27 mouse cellular contexts compared by ENCODE assay signal in genomic region chr13:103059995-103060652, GRCm38 (mm10).
DNase-seq lines count a peak whose midpoint lies in the region; ATAC-seq lines count a peak whose summit lies in the region.
"Had no signal": no experiment of that assay in that cellular context is flagged by ENCODE, and none has a peak within 500 bp of the region (broad histone marks: within the 10 kb centered on the region; RNA-seq: fewer than 3 reads in every experiment).

No protein-coding gene starts in this region.

- no peak overlapping the region for H3K9ac ChIP-seq in hindbrain, embryonic 11.5 days (ENCODE audit: low read depth, low read length)
- no peak overlapping the region for H3K9ac ChIP-seq in hindbrain, embryonic 12.5 days
- H3K9ac ChIP-seq in hindbrain, embryonic 14.5 days: no peak overlapping the region
- no peak overlapping the region for H3K9ac ChIP-seq in neural tube, embryonic 14.5 days (replicated peaks; ENCODE audit: low read depth, low read length)
- H3K9ac ChIP-seq: embryonic facial prominence, embryonic 15.5 days; forebrain, embryonic 12.5 days; forebrain, postnatal 0 days; kidney, embryonic 15.5 days; liver, embryonic 14.5 days; lung, embryonic 14.5 days had no signal

- no peaks in the 10 kb centered on the region for H3K27me3 ChIP-seq in hindbrain, embryonic 11.5 days (ENCODE audit: control insufficient read depth, insufficient read depth, low read length)
- no peaks in the 10 kb centered on the region for H3K27me3 ChIP-seq in hindbrain, embryonic 10.5 days (ENCODE audit: insufficient read depth, poor library complexity, severe bottlenecking)
- H3K27me3 ChIP-seq in hindbrain, embryonic 12.5 days: no peaks in the 10 kb centered on the region
- H3K27me3 ChIP-seq in hindbrain, embryonic 14.5 days (ENCODE audit: control insufficient read depth, insufficient read depth, low read length): no peaks in the 10 kb centered on the region
- H3K27me3 ChIP-seq in neural tube, embryonic 14.5 days (ENCODE audit: control insufficient read depth, insufficient read depth, low read length): no peaks in the 10 kb centered on the region
- 0 out of 2 replicates have a peak, but pooled peaks cover 3% of the 10 kb centered on the region for H3K27me3 ChIP-seq in embryonic facial prominence, embryonic 10.5 days (replicated peaks; ENCODE audit: low read depth, poor library complexity, severe bottlenecking)
- H3K27me3 ChIP-seq: embryonic facial prominence, embryonic 15.5 days; forebrain, embryonic 12.5 days; kidney, embryonic 15.5 days had no signal

- no peak overlapping the region for H3K4me2 ChIP-seq in hindbrain, embryonic 11.5 days (replicated peaks; ENCODE audit: low read depth, low read length)
- no peak overlapping the region for H3K4me2 ChIP-seq in hindbrain, embryonic 12.5 days (replicated peaks)
- peak overlapping the region; percentile 30 for H3K4me2 ChIP-seq in hindbrain, embryonic 14.5 days (replicated peaks)
- no peak overlapping the region for H3K4me2 ChIP-seq in neural tube, embryonic 14.5 days (ENCODE audit: low read depth, low read length)
- H3K4me2 ChIP-seq: embryonic facial prominence, embryonic 15.5 days; forebrain, embryonic 12.5 days; kidney, embryonic 15.5 days; lung, embryonic 14.5 days had no signal

- no peaks in the 10 kb centered on the region for H3K4me1 ChIP-seq in hindbrain, embryonic 11.5 days (replicated peaks; ENCODE audit: control insufficient read depth, insufficient read depth, low read length)
- peaks cover 17% of the 10 kb centered on the region for H3K4me1 ChIP-seq in hindbrain, embryonic 10.5 days (replicated peaks)
- H3K4me1 ChIP-seq in hindbrain, embryonic 12.5 days: peaks cover 4% of the 10 kb centered on the region
- peaks cover 8% of the 10 kb centered on the region for H3K4me1 ChIP-seq in hindbrain, embryonic 14.5 days (replicated peaks; ENCODE audit: control insufficient read depth, insufficient read depth, low read length)
- no peaks in the 10 kb centered on the region for H3K4me1 ChIP-seq in neural tube, embryonic 14.5 days (ENCODE audit: control insufficient read depth, insufficient read depth, low read length)
- H3K4me1 ChIP-seq in embryonic facial prominence, embryonic 10.5 days: no peaks in the 10 kb centered on the region
- H3K4me1 ChIP-seq: embryonic facial prominence, embryonic 15.5 days; kidney, embryonic 15.5 days had no signal

- DNase-seq in hindbrain, embryonic 11.5 days (ENCODE audit: low spot score): peak; percentile 22
- DNase-seq in hindbrain, embryonic 10.5 days (ENCODE audit: low spot score): no peak
- DNase-seq in hindbrain, embryonic 14.5 days (ENCODE audit: low spot score): peak; percentile 33
- DNase-seq in cerebellum, adult 9-11 months: no peak
- no peak for DNase-seq in embryonic facial prominence, embryonic 10.5 days (ENCODE audit: low spot score)
- DNase-seq: adrenal gland, postnatal 25 days; B cell, adult 2 months; cerebellum, adult 18-20 months; cerebellum, postnatal 25 days; forebrain, postnatal 0 days; gastrocnemius, postnatal 10 days; heart, postnatal 4 days; kidney, adult 18-20 months; kidney, postnatal 25 days; liver; lung, embryonic 14.5 days; lung, postnatal 14 days; thymus, adult 18-20 months; thymus, postnatal 25 days had no signal

- H3K4me3 ChIP-seq in hindbrain, embryonic 11.5 days (ENCODE audit: low read depth, low read length): no peak overlapping the region
- no peak overlapping the region for H3K4me3 ChIP-seq in hindbrain, embryonic 10.5 days
- no peak overlapping the region for H3K4me3 ChIP-seq in hindbrain, embryonic 12.5 days
- H3K4me3 ChIP-seq in hindbrain, embryonic 14.5 days (replicated peaks; ENCODE audit: low read length): no peak overlapping the region
- H3K4me3 ChIP-seq in neural tube, embryonic 14.5 days (ENCODE audit: low read depth, low read length): no peak overlapping the region
- H3K4me3 ChIP-seq in embryonic facial prominence, embryonic 10.5 days: no peak overlapping the region
- H3K4me3 ChIP-seq: embryonic facial prominence, embryonic 15.5 days; forebrain, embryonic 12.5 days; heart, embryonic 10.5 days; kidney, embryonic 15.5 days; midbrain, embryonic 10.5 days had no signal

- ATAC-seq in hindbrain, embryonic 11.5 days (ENCODE audit: low FRiP score): peak; percentile 40; the same call in 1 of the 2 replicates
- peak; percentile 61 for ATAC-seq in hindbrain, embryonic 12.5 days (ENCODE audit: low FRiP score)
- ATAC-seq in hindbrain, embryonic 14.5 days (ENCODE audit: low FRiP score): peak; percentile 70; the same call in 1 of the 2 replicates
- ATAC-seq in neural tube, embryonic 14.5 days (ENCODE audit: low read depth): peak; percentile 71; the same call in 1 of the 2 replicates
- ATAC-seq: forebrain, postnatal 0 days had no signal

- no peaks in the 10 kb centered on the region for H3K36me3 ChIP-seq in hindbrain, embryonic 11.5 days (ENCODE audit: control insufficient read depth, insufficient read depth, low read length)
- H3K36me3 ChIP-seq in hindbrain, embryonic 10.5 days: no peaks in the 10 kb centered on the region
- H3K36me3 ChIP-seq in hindbrain, embryonic 12.5 days: no peaks in the 10 kb centered on the region
- no peaks in the 10 kb centered on the region for H3K36me3 ChIP-seq in hindbrain, embryonic 14.5 days (replicated peaks; ENCODE audit: control insufficient read depth, insufficient read depth)
- no peaks in the 10 kb centered on the region for H3K36me3 ChIP-seq in neural tube, embryonic 14.5 days (ENCODE audit: control insufficient read depth, insufficient read depth, low read length)
- no peaks in the 10 kb centered on the region for H3K36me3 ChIP-seq in embryonic facial prominence, embryonic 10.5 days (replicated peaks)
- H3K36me3 ChIP-seq: embryonic facial prominence, embryonic 15.5 days; forebrain, embryonic 12.5 days; heart, embryonic 10.5 days; kidney, embryonic 15.5 days; midbrain, embryonic 10.5 days had no signal

- no peak overlapping the region for H3K27ac ChIP-seq in hindbrain, embryonic 11.5 days (ENCODE audit: low read depth, low read length)
- no peak overlapping the region for H3K27ac ChIP-seq in hindbrain, embryonic 10.5 days
- 0 out of 2 replicates have a peak overlapping the region, but pooled peaks have one; percentile 18 for H3K27ac ChIP-seq in hindbrain, embryonic 12.5 days
- H3K27ac ChIP-seq in hindbrain, embryonic 14.5 days: no peak overlapping the region
- H3K27ac ChIP-seq in neural tube, embryonic 14.5 days (ENCODE audit: low read depth, low read length): no peak overlapping the region
- no peak overlapping the region for H3K27ac ChIP-seq in embryonic facial prominence, embryonic 10.5 days (replicated peaks)
- H3K27ac ChIP-seq: embryonic facial prominence, embryonic 15.5 days; forebrain, embryonic 12.5 days; heart, embryonic 10.5 days; kidney, embryonic 15.5 days; liver, embryonic 14.5 days; midbrain, embryonic 10.5 days had no signal

- 58% methylated on average over 11 of the region's 11 CpGs for WGBS in hindbrain, embryonic 11.5 days
- WGBS in hindbrain, embryonic 10.5 days: 76% methylated on average over 11 of the region's 11 CpGs
- 48% methylated on average over 11 of the region's 11 CpGs for WGBS in hindbrain, embryonic 12.5 days
- WGBS in hindbrain, embryonic 14.5 days: 26% methylated on average over 11 of the region's 11 CpGs
- WGBS in neural tube, embryonic 14.5 days: 32% methylated on average over 11 of the region's 11 CpGs
- WGBS in embryonic facial prominence, embryonic 10.5 days: 84% methylated on average over 11 of the region's 11 CpGs

- H3K9me3 ChIP-seq in hindbrain, embryonic 11.5 days (ENCODE audit: control insufficient read depth, low read length): no peaks in the 10 kb centered on the region
- H3K9me3 ChIP-seq in hindbrain, embryonic 10.5 days: no peaks in the 10 kb centered on the region
- no peaks in the 10 kb centered on the region for H3K9me3 ChIP-seq in hindbrain, embryonic 12.5 days (replicated peaks)
- no peaks in the 10 kb centered on the region for H3K9me3 ChIP-seq in hindbrain, embryonic 14.5 days (ENCODE audit: control insufficient read depth, low read length)
- no peaks in the 10 kb centered on the region for H3K9me3 ChIP-seq in neural tube, embryonic 14.5 days (ENCODE audit: control insufficient read depth, low read length)
- no peaks in the 10 kb centered on the region for H3K9me3 ChIP-seq in embryonic facial prominence, embryonic 10.5 days
- H3K9me3 ChIP-seq: embryonic facial prominence, embryonic 15.5 days; forebrain, embryonic 12.5 days; heart, embryonic 10.5 days; kidney, embryonic 15.5 days; midbrain, embryonic 10.5 days had no signal

Comparison
In these comparisons a context has a peak if more than half of its experiments do, and no peak if none do; other contexts are left out.
1. DNase-seq: peak in hindbrain, embryonic 11.5 days (single experiment) and hindbrain, embryonic 14.5 days (single experiment); none in hindbrain, embryonic 10.5 days (single experiment), cerebellum, adult 9-11 months (single experiment) and embryonic facial prominence, embryonic 10.5 days (single experiment).
2. Peak in every context shown above with its lines, with median percentiles within 50 percentile points of each other: ATAC-seq.